Mouse (Mus musculus) lung, postnatal 0 days (tissue): Measurements from ENCODE around the gene Sel1l. TPM values are rescaled to one million over a fixed set of nuclear protein-coding genes. Genes with fewer than 3 reads are reported as not detected.

Source experiments
- ATAC-seq: fragments of 200-750 bp; cut with Nextera tagmentation; 2 replicates; pipeline ENCODE4 v1.8.0; 2017; ENCODE audit warnings: moderate library complexity
- DNase-seq: peaks from one replicate; pipeline ENCODE4 v3.0.0-alpha.2; 2016; ENCODE audit warnings: low spot score
- H3K27ac ChIP-seq: fragments of 300-500 bp; sonication (generic); 2 replicates; pipeline ENCODE4 v1.5.1; 2014; ENCODE audit warnings: antibody characterized with exemption, mild to moderate bottlenecking, low read length, mixed read lengths
- H3K27me3 ChIP-seq: fragments of 300-500 bp; sonication (generic); replicated peaks from 2 replicates; pipeline ENCODE4 v1.6.1; 2014; ENCODE audit warnings: low read length, mixed read lengths; ENCODE audit not compliant: insufficient read depth
- H3K36me3 ChIP-seq: fragments of 300-500 bp; sonication (generic); 2 replicates; pipeline ENCODE4 v1.6.1; 2014; ENCODE audit warnings: low read length, mixed read lengths; ENCODE audit not compliant: insufficient read depth
- H3K4me1 ChIP-seq: fragments of 300-500 bp; sonication (generic); 2 replicates; pipeline ENCODE4 v1.6.1; 2014; ENCODE audit warnings: antibody characterized with exemption, low read depth, low read length, mixed read lengths; ENCODE audit not compliant: insufficient read depth
- H3K4me2 ChIP-seq: fragments of 300-500 bp; sonication (generic); replicated peaks from 2 replicates; pipeline ENCODE4 v1.6.1; 2014; ENCODE audit warnings: low read depth, mild to moderate bottlenecking, low read length, moderate library complexity, mixed read lengths
- H3K4me3 ChIP-seq: fragments of 300-500 bp; sonication (generic); 2 replicates; pipeline ENCODE4 v1.5.1; 2014; ENCODE audit warnings: low read depth, low read length
- H3K9ac ChIP-seq: fragments of 300-500 bp; sonication (generic); replicated peaks from 2 replicates; pipeline ENCODE4 v1.6.1; 2014; ENCODE audit warnings: low read depth, mild to moderate bottlenecking
- H3K9me3 ChIP-seq: fragments of 300-500 bp; sonication (generic); 2 replicates; pipeline ENCODE4 v1.6.1; 2016; ENCODE audit warnings: low read length, mixed read lengths
- CTCF ChIP-seq: IDR thresholded peaks from 2 replicates; pipeline ENCODE4 v1.5.1; 2016; ENCODE audit warnings: antibody characterized with exemption, mild to moderate bottlenecking
- EP300 ChIP-seq: IDR thresholded peaks from 2 replicates; pipeline ENCODE4 v1.6.1; 2016; ENCODE audit warnings: antibody characterized with exemption, mild to moderate bottlenecking, control low read depth
- WGBS: fragments of 180-500 bp; shearing (Covaris S2); extraction: QIAGEN DNeasy Blood & Tissue Kit; methylation state at CpG from one replicate; pipeline ENCODE4 v1.1.7; 2014; 5-methylcytosine and 5-hydroxymethylcytosine counted together
- polyA plus RNA-seq: library from polyadenylated mRNA; unstranded; fragments of >200 nt; fragmentation: Nextera tagmentation; extraction: Ambion mirVana; gene quantifications from 2 replicates; pipeline ENCODE4 v1.2.1, GENCODE M21; 2015

Sel1l gene
- polyA plus RNA-seq, 1 experiment from 2014 or later, result 102 TPM

- H3K27ac ChIP-seq, result no peak overlapping the region
- 59% methylated on average over 6 of the region's 6 CpGs for WGBS
- DNase-seq (no peak), ATAC-seq (no peak)
- no peak overlapping the region for H3K4me3 ChIP-seq
- TF ChIP-seq CTCF, result no peak
- TF ChIP-seq EP300, result no peak
- H3K9me3 ChIP-seq, result no peaks in the 10 kb centered on the region
- no peak overlapping the region for H3K9ac ChIP-seq
- no peak overlapping the region for H3K4me2 ChIP-seq
- no peaks in the 10 kb centered on the region for H3K4me1 ChIP-seq
- no peaks in the 10 kb centered on the region for H3K36me3 ChIP-seq
- H3K27me3 ChIP-seq, result no peaks in the 10 kb centered on the region
Observed at GRCm38 (mm10) chr12:91800861-91801385, 48.0 kb downstream of the Sel1l start.

GRCm38 (mm10) chr12:91799821-91800335 lies 49.1 kb downstream of the Sel1l start:
- no peak overlapping the region for H3K27ac ChIP-seq
- H3K4me3 ChIP-seq, result no peak overlapping the region
- 69% methylated on average over 12 of the region's 12 CpGs for WGBS
- no peak for ATAC-seq
- H3K4me1 ChIP-seq, result no peaks in the 10 kb centered on the region
- no peak for DNase-seq
- H3K4me2 ChIP-seq, result no peak overlapping the region
- no peaks in the 10 kb centered on the region for H3K36me3 ChIP-seq
- no peak for TF ChIP-seq EP300
- TF ChIP-seq CTCF, result no peak
- no peaks in the 10 kb centered on the region for H3K9me3 ChIP-seq
- H3K27me3 ChIP-seq, result no peaks in the 10 kb centered on the region
- no peak overlapping the region for H3K9ac ChIP-seq

GRCm38 (mm10) chr12:91799379-91799773 lies 49.6 kb downstream of the Sel1l start:
- no peak overlapping the region for H3K27ac ChIP-seq
- no peak overlapping the region for H3K4me3 ChIP-seq
- H3K4me1 ChIP-seq, result no peaks in the 10 kb centered on the region
- no peaks in the 10 kb centered on the region for H3K36me3 ChIP-seq
- 21% methylated on average over 6 of the region's 6 CpGs for WGBS
- DNase-seq, result no peak
- no peaks in the 10 kb centered on the region for H3K27me3 ChIP-seq
- H3K4me2 ChIP-seq, result no peak overlapping the region
- TF ChIP-seq EP300 (no peak), CTCF (peak; percentile 83)
- no peak overlapping the region for H3K9ac ChIP-seq
- H3K9me3 ChIP-seq, result no peaks in the 10 kb centered on the region
- no peak for ATAC-seq

GRCm38 (mm10) chr12:91798720-91799378 lies 50.1 kb downstream of the Sel1l start:
- DNase-seq, result peak; percentile 9

GRCm38 (mm10) chr12:91796774-91797173 lies 52.2 kb downstream of the Sel1l start:
- TF ChIP-seq CTCF (no peak), EP300 (peak; percentile 74)
- Histone ChIP-seq H3K9me3 (no peaks in the 10 kb centered on the region), H3K4me1 (no peaks in the 10 kb centered on the region), H3K27ac (no peak overlapping the region; the same call in 1 of the 2 replicates), H3K4me2 (no peak overlapping the region), H3K9ac (no peak overlapping the region), H3K27me3 (no peaks in the 10 kb centered on the region), H3K36me3 (no peaks in the 10 kb centered on the region), H3K4me3 (no peak overlapping the region)
- DNase-seq (peak; percentile 40), ATAC-seq (peak; percentile 78)
- 58% methylated on average over 4 of the region's 4 CpGs for WGBS

More at GRCm38 (mm10) chr12:91798720-91799378, 50.1 kb downstream of the Sel1l start:
- Histone ChIP-seq H3K27ac (no peak overlapping the region), H3K36me3 (no peaks in the 10 kb centered on the region), H3K4me1 (no peaks in the 10 kb centered on the region), H3K27me3 (no peaks in the 10 kb centered on the region), H3K4me2 (no peak overlapping the region), H3K4me3 (no peak overlapping the region), H3K9ac (no peak overlapping the region), H3K9me3 (no peaks in the 10 kb centered on the region)
- no peak for ATAC-seq
- no peak for TF ChIP-seq EP300
- no peak for TF ChIP-seq CTCF
- WGBS, result 73% methylated on average over 6 of the region's 6 CpGs

- Histone ChIP-seq H3K4me2 (no peak overlapping the region), H3K9ac (no peak overlapping the region), H3K4me1 (no peaks in the 10 kb centered on the region), H3K9me3 (no peaks in the 10 kb centered on the region), H3K4me3 (no peak overlapping the region), H3K27ac (no peak overlapping the region), H3K36me3 (no peaks in the 10 kb centered on the region), H3K27me3 (no peaks in the 10 kb centered on the region)
- DNase-seq (no peak), ATAC-seq (no peak)
- WGBS, result 72% methylated on average over 8 of the region's 8 CpGs
- TF ChIP-seq CTCF, result no peak
Observed at GRCm38 (mm10) chr12:91793266-91793665, 55.7 kb downstream of the Sel1l start.
